Comparison of ENCODE assay signal across 25 mouse cellular contexts in genomic region chr2:6389162-6389561, GRCm38 (mm10).
A peak's percentile ranks its signal among the peaks of the same experiment; 100 is the strongest.
DNase-seq lines count a peak whose midpoint lies in the region; ATAC-seq and TF ChIP-seq lines count a peak whose summit lies in the region.
"Had no signal": no experiment of that assay in that cellular context is flagged by ENCODE, and none has a peak within 500 bp of the region (broad histone marks: within the 10 kb centered on the region; RNA-seq: fewer than 3 reads in every experiment).

No protein-coding gene starts in this region.

- H3K4me1 ChIP-seq in midbrain, embryonic 15.5 days, result peaks cover 5% of the 10 kb centered on the region; the same call in 1 of the 2 replicates
- peaks cover 3% of the 10 kb centered on the region; the same call in 1 of the 2 replicates for H3K4me1 ChIP-seq in midbrain, postnatal 0 days (ENCODE audit: insufficient read depth, low read length)
- H3K4me1 ChIP-seq in liver, embryonic 15.5 days (replicated peaks), result peaks cover 37% of the 10 kb centered on the region
- H3K4me1 ChIP-seq in neural tube, embryonic 15.5 days, result peaks cover 7% of the 10 kb centered on the region; the same call in 1 of the 2 replicates
- H3K4me1 ChIP-seq: embryonic facial prominence, embryonic 10.5 days; hindbrain, embryonic 15.5 days; stomach, embryonic 15.5 days had no signal

- no peak overlapping the region for H3K4me3 ChIP-seq in midbrain, embryonic 15.5 days
- H3K4me3 ChIP-seq in midbrain, postnatal 0 days (ENCODE audit: low read depth, low read length), result no peak overlapping the region
- no peak overlapping the region for H3K4me3 ChIP-seq in liver, embryonic 15.5 days (replicated peaks)
- no peak overlapping the region for H3K4me3 ChIP-seq in neural tube, embryonic 15.5 days (replicated peaks)
- H3K4me3 ChIP-seq: embryonic facial prominence, embryonic 10.5 days; embryonic facial prominence, embryonic 15.5 days; forebrain, embryonic 12.5 days; hindbrain, embryonic 10.5 days; hindbrain, embryonic 15.5 days; limb, embryonic 12.5 days; megakaryocyte, embryonic 14.5 days; midbrain, embryonic 13.5 days; stomach, embryonic 15.5 days had no signal

- H3K27ac ChIP-seq in midbrain, embryonic 15.5 days, result no peak overlapping the region
- H3K27ac ChIP-seq in midbrain, postnatal 0 days (ENCODE audit: low read depth, low read length), result no peak overlapping the region
- H3K27ac ChIP-seq in liver, embryonic 15.5 days (replicated peaks), result no peak overlapping the region; the same call in 1 of the 2 replicates
- no peak overlapping the region for H3K27ac ChIP-seq in neural tube, embryonic 15.5 days (replicated peaks)
- H3K27ac ChIP-seq: embryonic facial prominence, embryonic 10.5 days; embryonic facial prominence, embryonic 15.5 days; forebrain, embryonic 12.5 days; hindbrain, embryonic 10.5 days; hindbrain, embryonic 15.5 days; limb, embryonic 12.5 days; midbrain, embryonic 13.5 days; stomach, embryonic 15.5 days had no signal

- no peak for TF ChIP-seq CTCF in midbrain, postnatal 0 days (IDR thresholded peaks at IDR 0.05)

- DNase-seq in kidney, adult 9 months, result peak; percentile 87
- DNase-seq in kidney, postnatal 10 days, result no peak
- no peak for DNase-seq in midbrain, postnatal 0 days (ENCODE audit: low spot score)
- DNase-seq: adrenal gland, adult 2 months; B cell, adult 2 months; cerebellum, adult 2 months; cerebellum, postnatal 25 days; forebrain, postnatal 0 days; heart, postnatal 14 days; lung, adult 18-20 months; lung, postnatal 4 days; right cerebral cortex, postnatal 25 days had no signal

- 0 out of 2 replicates have a peak, but pooled peaks have one; percentile 4 for ATAC-seq in midbrain, embryonic 15.5 days (replicated peaks)
- no peak for ATAC-seq in midbrain, postnatal 0 days (ENCODE audit: low FRiP score)
- peak; percentile 62 for ATAC-seq in liver, embryonic 15.5 days (ENCODE audit: insufficient read depth)
- no peak for ATAC-seq in neural tube, embryonic 15.5 days (ENCODE audit: low FRiP score)
- ATAC-seq: forebrain, postnatal 0 days; lung, postnatal 0 days; midbrain, embryonic 13.5 days had no signal

- no peaks in the 10 kb centered on the region for H3K36me3 ChIP-seq in midbrain, embryonic 15.5 days (replicated peaks)
- no peaks in the 10 kb centered on the region for H3K36me3 ChIP-seq in midbrain, postnatal 0 days (ENCODE audit: insufficient read depth, low read length)
- 0 out of 2 replicates have a peak, but pooled peaks cover 4% of the 10 kb centered on the region for H3K36me3 ChIP-seq in liver, embryonic 15.5 days (replicated peaks)
- no peaks in the 10 kb centered on the region for H3K36me3 ChIP-seq in neural tube, embryonic 15.5 days
- H3K36me3 ChIP-seq: embryonic facial prominence, embryonic 15.5 days; forebrain, embryonic 12.5 days; hindbrain, embryonic 15.5 days; stomach, embryonic 15.5 days had no signal

- no peaks in the 10 kb centered on the region for H3K9me3 ChIP-seq in midbrain, embryonic 15.5 days
- H3K9me3 ChIP-seq in midbrain, postnatal 0 days (ENCODE audit: low read length), result no peaks in the 10 kb centered on the region
- no peaks in the 10 kb centered on the region for H3K9me3 ChIP-seq in liver, embryonic 15.5 days (replicated peaks)
- H3K9me3 ChIP-seq in neural tube, embryonic 15.5 days (replicated peaks), result no peaks in the 10 kb centered on the region
- H3K9me3 ChIP-seq: embryonic facial prominence, embryonic 10.5 days; embryonic facial prominence, embryonic 15.5 days; forebrain, embryonic 12.5 days; hindbrain, embryonic 10.5 days; hindbrain, embryonic 15.5 days; limb, embryonic 12.5 days; megakaryocyte, embryonic 14.5 days; midbrain, embryonic 13.5 days; stomach, embryonic 15.5 days had no signal

- H3K4me2 ChIP-seq in midbrain, embryonic 15.5 days, result no peak overlapping the region
- H3K4me2 ChIP-seq in midbrain, postnatal 0 days (ENCODE audit: low read depth, low read length, poor library complexity, severe bottlenecking), result no peak overlapping the region
- H3K4me2 ChIP-seq in liver, embryonic 15.5 days, result no peak overlapping the region
- no peak overlapping the region for H3K4me2 ChIP-seq in neural tube, embryonic 15.5 days
- H3K4me2 ChIP-seq: embryonic facial prominence, embryonic 15.5 days; forebrain, embryonic 12.5 days; hindbrain, embryonic 15.5 days; limb, embryonic 12.5 days; midbrain, embryonic 13.5 days; stomach, embryonic 15.5 days had no signal

- H3K27me3 ChIP-seq in midbrain, embryonic 15.5 days (replicated peaks), result no peaks in the 10 kb centered on the region
- H3K27me3 ChIP-seq in midbrain, postnatal 0 days (ENCODE audit: insufficient read depth, low read length), result no peaks in the 10 kb centered on the region
- no peaks in the 10 kb centered on the region for H3K27me3 ChIP-seq in liver, embryonic 15.5 days
- no peaks in the 10 kb centered on the region for H3K27me3 ChIP-seq in neural tube, embryonic 15.5 days (replicated peaks)
- H3K27me3 ChIP-seq: embryonic facial prominence, embryonic 15.5 days; forebrain, embryonic 12.5 days; hindbrain, embryonic 15.5 days; limb, embryonic 12.5 days; megakaryocyte, embryonic 14.5 days; midbrain, embryonic 13.5 days; stomach, embryonic 15.5 days had no signal

- WGBS in midbrain, embryonic 15.5 days, result 89% methylated on average over 3 of the region's 3 CpGs
- 89% methylated on average over 3 of the region's 3 CpGs for WGBS in midbrain, postnatal 0 days
- WGBS in liver, embryonic 15.5 days (ENCODE audit: insufficient replicate concordance), result 44% methylated on average over 2 of the region's 3 CpGs
- 95% methylated on average over 3 of the region's 3 CpGs for WGBS in neural tube, embryonic 15.5 days

- H3K9ac ChIP-seq in midbrain, embryonic 15.5 days, result no peak overlapping the region
- no peak overlapping the region for H3K9ac ChIP-seq in midbrain, postnatal 0 days (replicated peaks; ENCODE audit: low read length, poor library complexity, severe bottlenecking)
- no peak overlapping the region for H3K9ac ChIP-seq in liver, embryonic 15.5 days
- no peak overlapping the region for H3K9ac ChIP-seq in neural tube, embryonic 15.5 days (replicated peaks)
- H3K9ac ChIP-seq: embryonic facial prominence, embryonic 15.5 days; forebrain, embryonic 12.5 days; forebrain, postnatal 0 days; hindbrain, embryonic 15.5 days; limb, embryonic 12.5 days; midbrain, embryonic 13.5 days; stomach, embryonic 15.5 days had no signal

Comparison
In these comparisons a context has a peak if more than half of its experiments do, and no peak if none do; other contexts are left out.
1. ATAC-seq: peak in midbrain, embryonic 15.5 days (single experiment) and liver, embryonic 15.5 days (single experiment); none in midbrain, postnatal 0 days (single experiment) and neural tube, embryonic 15.5 days (single experiment).